In genomic region chr10:81138821-81139528, GRCm38 (mm10) we compare ENCODE assay signal across 9 mouse cellular contexts. TPM values are rescaled to one million over a fixed set of nuclear protein-coding genes. Genes with fewer than 3 reads are reported as not detected.
A peak's percentile ranks its signal among the peaks of the same experiment; 100 is the strongest.
DNase-seq lines count a peak whose midpoint lies in the region; ATAC-seq lines count a peak whose summit lies in the region.
"Had no signal": no experiment of that assay in that cellular context is flagged by ENCODE, and none has a peak within 500 bp of the region (broad histone marks: within the 10 kb centered on the region; RNA-seq: fewer than 3 reads in every experiment).

No protein-coding gene starts in this region.

- H3K9ac ChIP-seq in heart, embryonic 15.5 days: peak overlapping the region; percentile 90
- H3K9ac ChIP-seq in hindbrain, embryonic 11.5 days (ENCODE audit: low read depth, low read length): peak overlapping the region; percentile 84
- H3K9ac ChIP-seq in midbrain, embryonic 12.5 days (replicated peaks): peak overlapping the region; percentile 92

- no peak for DNase-seq in heart, postnatal 4 days
- no peak for DNase-seq in hindbrain, embryonic 11.5 days (ENCODE audit: low spot score)
- DNase-seq in spleen, postnatal 14 days (ENCODE audit: low spot score in 2 of 2): no peak
- DNase-seq in spleen, postnatal 36 days (ENCODE audit: low spot score in 2 of 2): no peak
- DNase-seq in gastrocnemius, adult 18-20 months (ENCODE audit: low spot score): no peak

- peak overlapping the region; percentile 92 for H3K27ac ChIP-seq in heart, embryonic 15.5 days
- peak overlapping the region; percentile 82 for H3K27ac ChIP-seq in brown adipose tissue, adult 24 weeks (replicated peaks; ENCODE audit: low read depth, low read length)
- H3K27ac ChIP-seq in hindbrain, embryonic 11.5 days (ENCODE audit: low read depth, low read length): peak overlapping the region; percentile 66
- H3K27ac ChIP-seq in midbrain, embryonic 12.5 days (replicated peaks): peak overlapping the region; percentile 88

- peak overlapping the region; percentile 93 for H3K4me2 ChIP-seq in heart, embryonic 15.5 days
- H3K4me2 ChIP-seq in hindbrain, embryonic 11.5 days (replicated peaks; ENCODE audit: low read depth, low read length): peak overlapping the region; percentile 91
- H3K4me2 ChIP-seq in midbrain, embryonic 12.5 days (replicated peaks): peak overlapping the region; percentile 88

- ATAC-seq in heart, embryonic 15.5 days (replicated peaks; ENCODE audit: insufficient number of reproducible peaks, insufficient read depth, low FRiP score, low read depth): no peak
- ATAC-seq in hindbrain, embryonic 11.5 days (ENCODE audit: low FRiP score): no peak
- no peak for ATAC-seq in midbrain, embryonic 12.5 days (ENCODE audit: low FRiP score, low read depth)

- H3K36me3 ChIP-seq in heart, embryonic 15.5 days: peaks cover 6% of the 10 kb centered on the region
- H3K36me3 ChIP-seq in hindbrain, embryonic 11.5 days (ENCODE audit: control insufficient read depth, insufficient read depth, low read length): peaks cover 2% of the 10 kb centered on the region; the same call in 1 of the 2 replicates
- peaks cover 9% of the 10 kb centered on the region for H3K36me3 ChIP-seq in midbrain, embryonic 12.5 days

- H3K9me3 ChIP-seq in heart, embryonic 15.5 days (replicated peaks): no peaks in the 10 kb centered on the region
- no peaks in the 10 kb centered on the region for H3K9me3 ChIP-seq in hindbrain, embryonic 11.5 days (ENCODE audit: control insufficient read depth, low read length)
- no peaks in the 10 kb centered on the region for H3K9me3 ChIP-seq in midbrain, embryonic 12.5 days

- H3K27me3 ChIP-seq in heart, embryonic 15.5 days: no peaks in the 10 kb centered on the region
- H3K27me3 ChIP-seq in hindbrain, embryonic 11.5 days (ENCODE audit: control insufficient read depth, insufficient read depth, low read length): peaks cover 20% of the 10 kb centered on the region
- peaks cover 23% of the 10 kb centered on the region for H3K27me3 ChIP-seq in midbrain, embryonic 12.5 days

- peak overlapping the region; percentile 98 for H3K4me3 ChIP-seq in heart, embryonic 15.5 days
- peak overlapping the region; percentile 94 for H3K4me3 ChIP-seq in brown adipose tissue, adult 24 weeks (ENCODE audit: insufficient read depth, low read depth, low read length)
- peak overlapping the region; percentile 61 for H3K4me3 ChIP-seq in hindbrain, embryonic 11.5 days (ENCODE audit: low read depth, low read length)
- H3K4me3 ChIP-seq in midbrain, embryonic 12.5 days: peak overlapping the region; percentile 83

- H3K4me1 ChIP-seq in heart, embryonic 15.5 days (replicated peaks): peaks cover 70% of the 10 kb centered on the region
- H3K4me1 ChIP-seq in brown adipose tissue, adult 24 weeks (ENCODE audit: control insufficient read depth, insufficient read depth, insufficient read length, low read length): peaks cover 34% of the 10 kb centered on the region
- peaks cover 20% of the 10 kb centered on the region for H3K4me1 ChIP-seq in hindbrain, embryonic 11.5 days (replicated peaks; ENCODE audit: control insufficient read depth, insufficient read depth, low read length)
- H3K4me1 ChIP-seq in midbrain, embryonic 12.5 days: peaks cover 57% of the 10 kb centered on the region

- 54% methylated on average over 11 of the region's 11 CpGs for WGBS in heart, embryonic 15.5 days
- WGBS in hindbrain, embryonic 11.5 days: 61% methylated on average over 11 of the region's 11 CpGs
- WGBS in midbrain, embryonic 12.5 days: 63% methylated on average over 11 of the region's 11 CpGs

RNA-seq across cellular contexts. Expression of gene Zbtb7a, which starts 4.0 kb away (rescaled TPM):
- polyA plus RNA-seq in heart, embryonic 15.5 days (2015; fragmentation: Nextera tagmentation; extraction: Ambion mirVana): 25.6 and 31.0 TPM in 2 replicates
- 10 to 100 TPM; 37.0 to 43.0 TPM for total RNA-seq in heart, postnatal 4 days (2021)
- 28.4 and 29.6 TPM in 2 replicates for polyA plus RNA-seq in brown adipose tissue, adult 24 weeks (2012; ENCODE audit: insufficient read depth, insufficient read length, missing spikeins)
- 6.6 and 7.9 TPM in 2 replicates for polyA plus RNA-seq in hindbrain, embryonic 11.5 days (2014; fragmentation: Nextera tagmentation; extraction: Ambion mirVana)
- polyA plus RNA-seq in midbrain, embryonic 12.5 days (2016; fragmentation: Nextera tagmentation; extraction: Ambion mirVana): 14.6 and 15.9 TPM in 2 replicates
- 10 to 100 TPM; 22.1 to 24.5 TPM for total RNA-seq in gastrocnemius, adult 18-20 months (2021)

RNA-seq across cellular contexts. Expression of gene Pias4, which starts 28.7 kb away (rescaled TPM):
- 29.1 and 41.6 TPM in 2 replicates for polyA plus RNA-seq in heart, embryonic 15.5 days (2015; fragmentation: Nextera tagmentation; extraction: Ambion mirVana)
- 10 to 100 TPM; 17.5 to 18.6 TPM for total RNA-seq in heart, postnatal 4 days (2021)
- polyA plus RNA-seq in brown adipose tissue, adult 24 weeks (2012; ENCODE audit: insufficient read depth, insufficient read length, missing spikeins): 10.3 and 13.4 TPM in 2 replicates
- polyA plus RNA-seq in hindbrain, embryonic 11.5 days (2014; fragmentation: Nextera tagmentation; extraction: Ambion mirVana): 52.7 and 54.1 TPM in 2 replicates
- 58.6 and 64.9 TPM in 2 replicates for polyA plus RNA-seq in midbrain, embryonic 12.5 days (2016; fragmentation: Nextera tagmentation; extraction: Ambion mirVana)
- 10 to 100 TPM; 15.3 to 17.1 TPM for total RNA-seq in gastrocnemius, adult 18-20 months (2021)

RNA-seq across cellular contexts. Expression of gene Map2k2, which starts 33.3 kb away (rescaled TPM):
- polyA plus RNA-seq in heart, embryonic 15.5 days (2015; fragmentation: Nextera tagmentation; extraction: Ambion mirVana): 130 and 153 TPM in 2 replicates
- total RNA-seq in heart, postnatal 4 days (2021): 100 to 1,000 TPM; 134 to 141 TPM
- 64.4 and 88.3 TPM in 2 replicates for polyA plus RNA-seq in brown adipose tissue, adult 24 weeks (2012; ENCODE audit: insufficient read depth, insufficient read length, missing spikeins)
- 201 and 203 TPM in 2 replicates for polyA plus RNA-seq in hindbrain, embryonic 11.5 days (2014; fragmentation: Nextera tagmentation; extraction: Ambion mirVana)
- 245 and 248 TPM in 2 replicates for polyA plus RNA-seq in midbrain, embryonic 12.5 days (2016; fragmentation: Nextera tagmentation; extraction: Ambion mirVana)
- 100 to 1,000 TPM; 173 to 189 TPM for total RNA-seq in gastrocnemius, adult 18-20 months (2021)

RNA-seq across cellular contexts. Expression of gene Eef2, which starts 37.5 kb away (rescaled TPM):
- 350 and 441 TPM in 2 replicates for polyA plus RNA-seq in heart, embryonic 15.5 days (2015; fragmentation: Nextera tagmentation; extraction: Ambion mirVana)
- total RNA-seq in heart, postnatal 4 days (2021): 1,000 to 10,000 TPM; 1,326 to 1,351 TPM
- 538 and 581 TPM in 2 replicates for polyA plus RNA-seq in brown adipose tissue, adult 24 weeks (2012; ENCODE audit: insufficient read depth, insufficient read length, missing spikeins)
- 380 and 413 TPM in 2 replicates for polyA plus RNA-seq in hindbrain, embryonic 11.5 days (2014; fragmentation: Nextera tagmentation; extraction: Ambion mirVana)
- 531 and 534 TPM in 2 replicates for polyA plus RNA-seq in midbrain, embryonic 12.5 days (2016; fragmentation: Nextera tagmentation; extraction: Ambion mirVana)
- total RNA-seq in gastrocnemius, adult 18-20 months (2021): 1,000 to 10,000 TPM; 1,320 to 1,335 TPM

RNA-seq across cellular contexts. Expression of gene Creb3l3, which starts 40.3 kb away (rescaled TPM):
- polyA plus RNA-seq in heart, embryonic 15.5 days (2015; fragmentation: Nextera tagmentation; extraction: Ambion mirVana): 0.48 and 0.99 TPM in 2 replicates
- total RNA-seq in heart, postnatal 4 days (2021): 1 to 10 TPM; 1.8 to 2.3 TPM
- not detected in 2 replicates for polyA plus RNA-seq in brown adipose tissue, adult 24 weeks (2012; ENCODE audit: insufficient read depth, insufficient read length, missing spikeins)
- 0.23 and 0.49 TPM in 2 replicates for polyA plus RNA-seq in hindbrain, embryonic 11.5 days (2014; fragmentation: Nextera tagmentation; extraction: Ambion mirVana)
- polyA plus RNA-seq in midbrain, embryonic 12.5 days (2016; fragmentation: Nextera tagmentation; extraction: Ambion mirVana): 0.22 and 0.28 TPM in 2 replicates
- under 1 TPM in 1 of 2 experiments, not detected in 1; 0.09 TPM for total RNA-seq in gastrocnemius, adult 18-20 months (2021)
- total RNA-seq: hematopoietic stem cell, adult 5-6 weeks had no signal
